Mouse (Mus musculus) forebrain, embryonic 13.5 days (tissue): ENCODE measurements around the gene 2810021J22Rik. TPM values are rescaled to one million over a fixed set of nuclear protein-coding genes. Genes with fewer than 3 reads are reported as not detected.
"Not testable (repeated sequence)": the region's sequence is repeated elsewhere in the genome, so short reads cannot be mapped to it uniquely, and the experiment has no call there.

Experiments
- ATAC-seq: fragments of 200-750 bp; cut with Nextera tagmentation; 2 replicates; pipeline ENCODE4 v1.8.0; 2017
- H3K27ac ChIP-seq: fragments of 300-500 bp; sonication (generic); 2 replicates; pipeline ENCODE4 v1.5.1; 2015; ENCODE audit warnings: inconsistent platforms, mild to moderate bottlenecking, moderate library complexity
- H3K27me3 ChIP-seq: fragments of 300-500 bp; sonication (generic); 2 replicates; pipeline ENCODE4 v1.6.1; 2015; ENCODE audit warnings: mild to moderate bottlenecking, inconsistent platforms
- H3K36me3 ChIP-seq: fragments of 300-500 bp; sonication (generic); 2 replicates; pipeline ENCODE4 v1.6.1; 2015; ENCODE audit warnings: mild to moderate bottlenecking, inconsistent platforms; ENCODE audit not compliant: poor library complexity, severe bottlenecking
- H3K4me1 ChIP-seq: fragments of 300-500 bp; sonication (generic); 2 replicates; pipeline ENCODE4 v1.6.1; 2015; ENCODE audit warnings: inconsistent platforms
- H3K4me2 ChIP-seq: fragments of 300-500 bp; sonication (generic); 2 replicates; pipeline ENCODE4 v1.6.1; 2015; ENCODE audit warnings: inconsistent platforms, mild to moderate bottlenecking, moderate library complexity
- H3K4me3 ChIP-seq: fragments of 300-500 bp; sonication (generic); 2 replicates; pipeline ENCODE4 v1.5.1; 2015; ENCODE audit warnings: mild to moderate bottlenecking, inconsistent platforms
- H3K9ac ChIP-seq: fragments of 300-500 bp; sonication (generic); 2 replicates; pipeline ENCODE4 v1.6.1; 2015; ENCODE audit warnings: mild to moderate bottlenecking, inconsistent platforms
- H3K9me3 ChIP-seq: fragments of 300-500 bp; sonication (generic); replicated peaks from 2 replicates; pipeline ENCODE4 v1.6.1; 2016; ENCODE audit warnings: inconsistent platforms
- WGBS: fragments of 180-500 bp; shearing (Covaris S2); methylation state at CpG from one replicate; pipeline ENCODE4 v1.1.7; 2015; 5-methylcytosine and 5-hydroxymethylcytosine counted together
- polyA plus RNA-seq: library from polyadenylated mRNA; unstranded; fragments of >200 nt; fragmentation: Nextera tagmentation; extraction: Ambion mirVana; gene quantifications from 2 replicates; pipeline ENCODE4 v1.2.1, GENCODE M21; 2015

Gene 2810021J22Rik
- 10.5 and 10.9 TPM in 2 replicates for polyA plus RNA-seq

DNA sequence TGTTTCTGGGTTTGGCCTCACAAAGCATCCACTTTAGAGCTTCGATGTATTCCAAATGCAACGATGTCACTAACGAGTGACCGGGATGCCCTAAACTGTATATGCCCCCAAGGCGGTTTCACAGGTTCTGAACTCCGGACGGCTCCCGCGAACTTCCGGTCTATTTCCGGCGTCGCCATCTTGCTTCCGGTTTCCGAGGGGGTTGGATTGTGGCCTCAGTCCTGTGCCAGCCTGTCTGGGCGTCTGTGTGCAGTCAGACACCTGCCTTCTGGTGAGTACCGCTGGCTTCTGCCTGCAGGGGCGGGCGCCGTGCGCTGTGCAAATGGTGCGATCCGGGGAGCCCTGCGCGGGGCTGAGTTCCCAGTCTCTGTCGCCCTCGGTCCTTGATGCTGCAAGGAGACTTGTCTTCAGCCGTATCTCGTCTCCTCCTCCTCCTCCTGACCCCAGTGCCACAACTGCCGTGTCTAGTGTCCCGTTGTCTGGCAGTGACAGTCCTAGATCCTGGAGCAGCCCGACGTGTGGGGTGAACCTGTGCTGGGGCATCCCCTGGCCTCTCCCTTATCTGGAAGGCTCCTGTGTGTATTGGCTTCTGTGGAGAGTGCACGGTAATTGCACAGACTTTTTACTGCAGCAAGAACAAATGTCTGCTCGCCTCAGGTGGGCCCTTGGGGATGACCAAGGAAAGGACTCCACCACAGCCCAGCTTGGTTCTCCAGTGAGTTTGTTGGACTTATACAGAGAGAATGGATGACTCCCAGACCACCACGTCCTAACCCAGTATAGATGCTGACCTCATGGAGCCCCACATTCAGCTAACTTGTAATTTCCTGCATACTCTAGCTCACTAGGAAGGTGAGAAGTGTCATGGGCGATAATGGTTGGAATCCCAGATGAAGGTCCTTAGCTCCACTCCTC is at the start of gene 2810021J22Rik:
2810021J22Rik (plus strand) TSS at position 178 of the 915 bp plus-strand sequence.
- Histone ChIP-seq H3K4me1 (peaks cover 18% of the 10 kb centered on the region), H3K36me3 (peaks cover 19% of the 10 kb centered on the region; the same call in 1 of the 2 replicates), H3K9ac (peak within 1 kb of the TSS; percentile 84), H3K4me3 (peak within 1 kb of the TSS; percentile 72), H3K9me3 (no peaks in the 10 kb centered on the region), H3K4me2 (peak within 1 kb of the TSS; percentile 78), H3K27ac (peak within 1 kb of the TSS; percentile 84), H3K27me3 (no peaks in the 10 kb centered on the region)
- peak; percentile 90 for ATAC-seq
- WGBS: 4% methylated on average over 37 of the region's 37 CpGs

DNA sequence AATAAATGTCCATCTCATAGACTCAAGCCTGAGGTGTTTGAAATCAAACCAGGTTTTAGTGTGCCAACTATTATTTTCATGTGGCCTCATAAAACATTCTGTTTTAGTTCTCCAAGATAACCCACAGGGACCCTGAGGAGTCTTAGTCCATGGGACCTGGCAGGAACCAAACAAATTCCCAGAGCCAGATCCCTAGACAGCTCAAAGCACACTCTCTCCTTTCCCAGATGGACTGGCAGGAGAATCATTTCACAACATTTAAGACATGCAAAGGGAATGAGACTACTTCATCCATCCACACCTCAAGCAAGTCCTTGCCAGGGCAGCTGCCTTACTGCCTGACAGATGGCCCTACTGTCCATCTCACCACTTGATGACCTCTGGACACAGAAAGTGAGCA is 38.1 kb upstream of the 2810021J22Rik start, which contains the start of gene Olfr312:
Olfr312 (plus strand) TSS at position 301 of the 400 bp plus-strand sequence.
- not testable (repeated sequence) for H3K9ac ChIP-seq, H3K4me1 ChIP-seq, H3K27me3 ChIP-seq, H3K27ac ChIP-seq, ATAC-seq, H3K4me3 ChIP-seq, H3K36me3 ChIP-seq, H3K4me2 ChIP-seq, H3K9me3 ChIP-seq

DNA sequence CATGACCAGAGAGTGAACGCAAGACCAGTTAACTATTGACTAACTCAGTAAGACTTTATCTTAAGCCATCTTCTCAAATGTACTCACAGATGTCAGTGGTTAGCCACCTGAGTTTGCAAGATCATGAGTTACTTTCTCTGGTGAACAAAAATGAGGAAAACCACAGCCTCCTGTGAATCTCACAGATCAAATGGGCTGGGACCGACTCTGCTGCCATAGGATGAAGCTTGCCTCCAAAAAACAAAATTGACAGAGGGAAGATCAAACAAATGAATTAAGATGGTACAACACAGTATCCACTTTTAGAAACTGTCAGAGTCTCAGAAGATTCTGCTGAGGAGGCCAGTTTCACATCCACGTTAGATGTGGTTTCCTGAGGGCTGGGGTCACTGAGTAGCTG is 37.3 kb upstream of the 2810021J22Rik start:
- H3K9ac ChIP-seq: no peak overlapping the region
- H3K27me3 ChIP-seq: no peaks in the 10 kb centered on the region
- H3K36me3 ChIP-seq: no peaks in the 10 kb centered on the region
- H3K9me3 ChIP-seq: no peaks in the 10 kb centered on the region
- no peaks in the 10 kb centered on the region for H3K4me1 ChIP-seq
- ATAC-seq: no peak
- H3K4me2 ChIP-seq: no peak overlapping the region
- no peak overlapping the region for H3K4me3 ChIP-seq
- 87% methylated on average over 3 of the region's 3 CpGs for WGBS
- no peak overlapping the region for H3K27ac ChIP-seq

DNA sequence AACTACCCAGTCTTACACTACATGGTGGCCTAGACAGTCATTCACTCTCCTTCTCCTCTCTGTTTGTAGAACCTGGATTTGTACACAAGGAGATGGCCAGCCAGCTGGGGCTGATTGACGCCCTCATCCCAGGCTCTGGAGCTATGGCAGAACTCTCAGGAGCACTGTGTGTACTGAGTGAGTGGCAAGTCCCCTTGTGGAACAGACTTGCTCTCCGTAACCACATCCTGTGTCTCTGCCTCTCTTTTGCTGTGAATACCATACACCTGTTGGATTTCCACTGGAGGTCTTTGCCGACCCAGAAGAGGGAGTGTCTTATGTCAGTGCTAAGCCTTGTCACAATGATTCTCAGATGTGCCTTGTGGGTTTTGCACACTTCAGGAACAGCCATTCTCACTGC is 34.5 kb upstream of the 2810021J22Rik start:
- H3K9ac ChIP-seq, H3K4me2 ChIP-seq, H3K27ac ChIP-seq, H3K27me3 ChIP-seq, H3K36me3 ChIP-seq, H3K4me1 ChIP-seq, H3K9me3 ChIP-seq, H3K4me3 ChIP-seq, ATAC-seq: not testable (repeated sequence)
- WGBS: 84% methylated on average over 3 of the region's 3 CpGs

DNA sequence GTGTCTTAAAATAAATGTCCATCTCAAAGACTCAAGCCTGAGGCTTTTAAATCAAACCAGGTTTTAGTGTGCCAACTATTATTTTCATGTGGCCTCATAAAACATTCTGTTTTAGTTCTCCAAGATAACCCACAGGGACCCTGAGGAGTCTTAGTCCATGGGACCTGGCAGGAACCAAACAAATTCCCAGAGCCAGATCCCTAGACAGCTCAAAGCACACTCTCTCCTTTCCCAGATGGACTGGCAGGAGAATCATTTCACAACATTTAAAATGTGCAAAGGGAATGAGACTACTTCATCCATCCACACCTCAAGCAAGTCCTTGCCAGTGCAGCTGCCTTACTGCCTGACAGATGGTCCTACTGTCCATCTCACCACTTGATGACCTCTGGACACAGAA is 28.1 kb upstream of the 2810021J22Rik start, which contains the start of gene Olfr311:
Olfr311 (plus strand) TSS at position 301 of the 400 bp plus-strand sequence.
- not testable (repeated sequence) for H3K27ac ChIP-seq, H3K36me3 ChIP-seq, H3K4me1 ChIP-seq, H3K9ac ChIP-seq, H3K27me3 ChIP-seq, H3K9me3 ChIP-seq, H3K4me3 ChIP-seq, H3K4me2 ChIP-seq, ATAC-seq

DNA sequence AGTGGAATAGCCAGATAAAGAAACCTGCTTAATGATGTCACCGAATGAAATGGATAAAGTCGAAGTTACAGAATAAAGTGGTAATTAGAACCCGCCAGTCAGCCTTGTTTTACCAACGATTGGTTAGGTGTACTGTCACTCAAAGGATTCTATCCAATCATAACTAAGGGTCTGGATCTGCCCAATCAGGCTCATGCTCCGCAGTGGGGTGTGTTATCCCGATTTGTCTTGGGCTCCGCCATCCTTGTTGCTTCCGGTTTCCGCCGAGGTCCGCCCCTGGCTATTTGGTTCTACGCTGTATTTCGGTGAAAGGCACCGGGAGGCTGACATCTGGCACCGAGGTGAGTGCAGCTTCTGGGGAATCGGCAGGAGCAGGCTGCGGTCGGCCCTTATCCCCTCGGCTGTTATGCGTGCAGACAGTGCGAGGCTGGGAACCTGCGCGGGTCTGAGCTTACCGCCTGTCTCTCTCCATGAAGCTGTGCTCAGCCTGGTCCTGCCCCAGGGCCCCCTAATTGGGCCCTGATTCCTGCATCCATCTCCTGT is 20.0 kb upstream of the 2810021J22Rik start, which contains the start of gene Gm12258:
Gm12258 (plus strand) TSS at position 240 of the 543 bp plus-strand sequence.
- Histone ChIP-seq H3K9ac (peak within 1 kb of the TSS; percentile 90), H3K9me3 (0 out of 2 replicates have a peak, but pooled peaks cover 3% of the 10 kb centered on the region), H3K27ac (peak within 1 kb of the TSS; percentile 57), H3K36me3 (peaks cover 23% of the 10 kb centered on the region), H3K4me1 (peaks cover 10% of the 10 kb centered on the region), H3K4me2 (peak within 1 kb of the TSS; percentile 84), H3K27me3 (0 out of 2 replicates have a peak, but pooled peaks cover 3% of the 10 kb centered on the region), H3K4me3 (peak within 1 kb of the TSS; percentile 83)
- WGBS: under 1% methylated on average over 24 of the region's 24 CpGs
- peak; percentile 100 for ATAC-seq

DNA sequence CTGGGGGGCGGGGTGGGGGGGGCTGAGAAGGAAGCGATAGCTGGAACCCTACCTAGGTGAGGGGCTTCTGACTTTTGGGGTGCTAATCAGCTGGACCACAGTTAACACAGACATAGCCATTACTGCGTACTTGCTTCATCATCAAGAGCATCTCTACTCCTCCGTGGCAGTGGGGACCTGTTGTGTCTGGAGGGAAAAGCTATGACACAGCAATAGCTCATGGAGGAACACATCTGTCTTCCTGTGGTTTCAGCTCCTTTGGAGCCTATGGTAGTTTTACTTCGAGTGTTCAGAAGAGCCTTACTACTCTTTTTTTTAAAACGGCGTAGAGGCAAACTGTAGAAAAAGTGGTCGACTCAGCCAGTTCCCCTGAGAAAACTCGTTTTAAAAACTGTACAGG is 19.4 kb upstream of the 2810021J22Rik start:
- Histone ChIP-seq H3K4me2 (peak overlapping the region; percentile 84), H3K36me3 (peaks cover 29% of the 10 kb centered on the region), H3K4me1 (peaks cover 10% of the 10 kb centered on the region), H3K27ac (no peak overlapping the region), H3K9ac (peak overlapping the region; percentile 90), H3K27me3 (0 out of 2 replicates have a peak, but pooled peaks cover 3% of the 10 kb centered on the region), H3K4me3 (peak overlapping the region; percentile 83), H3K9me3 (0 out of 2 replicates have a peak, but pooled peaks cover 3% of the 10 kb centered on the region)
- peak; percentile 28; the same call in 1 of the 2 replicates for ATAC-seq
- 49% methylated on average over 9 of the region's 9 CpGs for WGBS

DNA sequence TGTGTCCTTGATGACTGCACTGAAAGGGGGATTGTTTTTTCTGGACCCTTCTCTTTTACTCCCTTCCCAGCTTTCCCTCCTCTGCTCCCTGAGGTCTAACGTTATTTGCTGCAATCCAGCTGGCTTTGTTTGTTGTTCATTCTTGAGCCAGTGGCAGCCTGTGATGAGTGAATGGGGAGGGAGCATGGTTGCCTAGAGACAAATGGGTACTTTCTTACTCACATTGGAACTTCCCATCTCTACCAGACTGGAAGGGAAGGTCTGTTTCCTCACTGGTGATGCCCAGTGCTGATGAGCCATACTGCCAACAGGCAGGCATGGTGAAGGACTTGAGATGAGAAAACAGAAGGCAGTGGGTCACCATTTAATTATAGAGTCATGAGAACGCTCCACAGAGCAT is 17.3 kb upstream of the 2810021J22Rik start:
- Histone ChIP-seq H3K4me1 (peaks cover 10% of the 10 kb centered on the region), H3K27me3 (0 out of 2 replicates have a peak, but pooled peaks cover 3% of the 10 kb centered on the region), H3K27ac (no peak overlapping the region), H3K4me3 (no peak overlapping the region), H3K9ac (no peak overlapping the region), H3K4me2 (no peak overlapping the region), H3K9me3 (0 out of 2 replicates have a peak, but pooled peaks cover 3% of the 10 kb centered on the region), H3K36me3 (peaks cover 48% of the 10 kb centered on the region)
- 70% methylated on average over 2 of the region's 2 CpGs for WGBS
- no peak for ATAC-seq

DNA sequence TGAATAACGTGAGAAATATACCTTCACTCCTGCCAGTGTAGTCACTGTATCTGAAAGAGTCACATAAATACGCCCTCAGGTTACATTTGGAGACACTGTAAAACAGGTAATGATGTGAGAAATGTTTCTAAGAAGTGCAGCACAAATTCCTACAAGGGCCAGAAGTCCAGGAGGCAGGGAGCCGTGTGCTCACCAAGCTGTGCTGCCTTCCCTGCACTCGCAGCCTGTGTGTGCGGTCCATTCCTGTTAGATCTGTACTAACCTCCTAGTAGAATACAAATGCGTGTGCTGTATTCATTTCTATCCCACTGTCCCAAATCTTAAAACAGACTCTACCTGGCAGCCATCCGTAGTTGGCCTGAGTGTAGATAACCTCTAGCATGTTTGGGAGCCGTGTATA is 6.3 kb upstream of the 2810021J22Rik start:
- 97% methylated on average over 8 of the region's 8 CpGs for WGBS
- no peak for ATAC-seq
- H3K4me2 ChIP-seq: no peak overlapping the region
- no peak overlapping the region for H3K27ac ChIP-seq
- H3K27me3 ChIP-seq: no peaks in the 10 kb centered on the region
- no peak overlapping the region for H3K9ac ChIP-seq
- H3K4me1 ChIP-seq: no peaks in the 10 kb centered on the region
- peaks cover 23% of the 10 kb centered on the region for H3K9me3 ChIP-seq
- H3K4me3 ChIP-seq: no peak overlapping the region
- peaks cover 61% of the 10 kb centered on the region for H3K36me3 ChIP-seq

DNA sequence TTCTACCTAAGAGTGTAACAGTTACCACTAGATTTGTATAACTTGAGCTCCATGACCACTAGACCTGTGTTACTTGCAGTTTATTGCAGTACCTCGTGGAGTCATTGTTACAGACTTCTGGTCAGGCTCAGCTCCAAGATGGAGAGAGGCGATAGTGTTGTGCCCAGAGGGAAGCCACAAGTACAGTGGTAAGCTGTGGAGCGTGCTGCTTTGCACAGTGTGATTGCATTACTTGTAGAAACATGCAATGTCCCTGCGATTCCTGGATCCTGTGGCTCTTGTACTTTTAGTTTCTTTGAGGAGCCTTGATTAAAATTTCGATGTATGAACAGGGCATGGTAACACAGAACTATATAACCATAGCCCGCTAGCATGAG is 926 bp downstream of the 2810021J22Rik start:
- Histone ChIP-seq H3K4me1 (peaks cover 18% of the 10 kb centered on the region), H3K9ac (peak overlapping the region; percentile 84), H3K36me3 (peaks cover 19% of the 10 kb centered on the region; the same call in 1 of the 2 replicates), H3K4me2 (peak overlapping the region; percentile 78), H3K27ac (no peak overlapping the region; the same call in 1 of the 2 replicates), H3K27me3 (no peaks in the 10 kb centered on the region), H3K9me3 (no peaks in the 10 kb centered on the region), H3K4me3 (peak overlapping the region; percentile 72)
- WGBS: 85% methylated on average over 6 of the region's 6 CpGs
- ATAC-seq: 0 out of 2 replicates have a peak, but pooled peaks have one; percentile 6

DNA sequence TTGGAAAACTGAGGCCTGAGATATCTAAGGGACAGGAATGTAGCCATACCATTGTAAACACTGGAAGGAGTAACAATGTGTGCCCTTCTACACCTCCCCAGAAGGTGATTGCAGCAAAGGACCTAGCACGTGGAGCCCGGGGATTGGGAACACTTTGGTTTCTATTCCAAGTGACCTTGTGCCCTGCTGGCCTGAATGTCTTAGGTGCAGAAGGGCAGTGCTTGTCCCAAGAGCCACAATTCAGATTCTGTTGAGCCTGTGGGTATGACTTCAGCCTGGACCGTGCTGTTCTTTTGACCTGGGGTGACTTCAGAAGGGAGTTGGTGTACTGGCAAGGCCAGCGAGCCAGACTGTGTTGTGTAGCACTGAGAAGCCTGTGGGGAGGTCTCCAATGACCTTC is 3.9 kb downstream of the 2810021J22Rik start:
- 96% methylated on average over 4 of the region's 4 CpGs for WGBS
- no peak overlapping the region for H3K9ac ChIP-seq
- H3K27ac ChIP-seq: no peak overlapping the region
- no peak overlapping the region for H3K4me3 ChIP-seq
- H3K36me3 ChIP-seq: peaks cover 22% of the 10 kb centered on the region; the same call in 1 of the 2 replicates
- no peaks in the 10 kb centered on the region for H3K27me3 ChIP-seq
- ATAC-seq: no peak
- H3K4me2 ChIP-seq: no peak overlapping the region
- no peaks in the 10 kb centered on the region for H3K9me3 ChIP-seq
- peaks cover 18% of the 10 kb centered on the region for H3K4me1 ChIP-seq

DNA sequence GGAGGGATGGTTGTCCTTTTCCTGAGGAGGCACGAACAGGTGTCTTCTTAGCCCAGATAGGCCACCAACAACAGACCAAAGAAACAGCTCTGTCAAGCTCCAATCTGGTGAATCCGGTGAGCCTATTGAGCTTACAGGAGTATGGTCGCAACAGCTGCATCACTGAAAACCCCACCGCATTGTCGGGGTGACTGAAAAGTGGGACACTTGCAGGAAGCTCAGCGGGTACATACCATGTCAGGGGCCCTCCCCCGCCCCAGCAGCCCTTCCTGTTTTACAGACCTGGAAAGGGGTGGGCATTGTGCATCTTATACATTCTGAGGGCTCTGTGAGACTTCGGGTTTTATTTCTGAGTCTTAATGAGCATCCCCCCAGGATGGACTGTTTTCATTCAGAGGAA is 16.7 kb downstream of the 2810021J22Rik start:
- no peak overlapping the region for H3K9ac ChIP-seq
- no peaks in the 10 kb centered on the region for H3K27me3 ChIP-seq
- WGBS: 81% methylated on average over 8 of the region's 8 CpGs
- H3K4me2 ChIP-seq: no peak overlapping the region
- no peaks in the 10 kb centered on the region for H3K4me1 ChIP-seq
- no peak overlapping the region for H3K4me3 ChIP-seq
- peaks cover 49% of the 10 kb centered on the region for H3K36me3 ChIP-seq
- no peak overlapping the region for H3K27ac ChIP-seq
- ATAC-seq: no peak
- H3K9me3 ChIP-seq: no peaks in the 10 kb centered on the region
